18 mouse cellular contexts compared by ENCODE assay signal in the genomic region with DNA sequence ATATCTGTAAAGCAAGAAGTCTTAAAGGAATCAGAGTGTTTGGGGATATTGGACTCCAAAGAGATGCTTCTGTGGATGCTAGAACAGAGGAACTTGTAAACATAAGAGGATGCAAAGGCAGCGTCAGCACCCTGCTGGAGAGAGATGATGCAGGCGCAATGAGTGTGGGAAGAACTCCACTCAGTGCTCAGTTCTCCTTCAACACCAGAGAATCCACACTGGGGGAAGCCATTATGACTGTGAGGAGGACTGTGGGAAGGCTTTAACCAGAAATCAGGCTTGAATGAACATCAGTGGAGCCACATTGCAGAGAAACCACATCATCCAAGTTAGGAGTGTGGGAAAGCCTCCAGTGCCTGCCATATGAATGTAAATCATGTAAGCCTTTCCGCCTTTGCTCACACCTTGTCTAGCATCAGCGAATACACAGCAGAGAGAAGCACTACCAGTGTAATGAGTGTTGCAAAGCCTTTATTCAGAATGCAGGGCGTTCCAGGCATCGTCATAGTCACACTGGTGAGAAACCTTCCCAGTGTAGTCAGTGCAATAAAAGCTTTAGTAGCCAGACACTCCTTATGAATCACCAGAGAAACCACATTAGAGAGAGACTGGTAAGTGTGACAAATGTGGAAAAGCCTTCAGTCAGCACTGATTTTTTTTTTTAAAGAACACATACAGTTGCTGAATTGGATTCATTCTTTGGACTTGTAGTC. TPM values are rescaled to one million over a fixed set of nuclear protein-coding genes. Genes with fewer than 3 reads are reported as not detected.
A peak's percentile ranks its signal among the peaks of the same experiment; 100 is the strongest.
DNase-seq lines count a peak whose midpoint lies in the region; ATAC-seq lines count a peak whose summit lies in the region.
"Had no signal": no experiment of that assay in that cellular context is flagged by ENCODE, and none has a peak within 500 bp of the region (broad histone marks: within the 10 kb centered on the region; RNA-seq: fewer than 3 reads in every experiment).

No protein-coding gene starts in this region.

- H3K4me1 ChIP-seq in liver, embryonic 12.5 days = peaks cover 77% of the 10 kb centered on the region
- peaks cover 24% of the 10 kb centered on the region for H3K4me1 ChIP-seq in liver, embryonic 11.5 days (replicated peaks; ENCODE audit: control insufficient read depth, insufficient read depth, low read length)
- peaks cover 7% of the 10 kb centered on the region; the same call in 1 of the 2 replicates for H3K4me1 ChIP-seq in stomach, embryonic 16.5 days (ENCODE audit: control insufficient read depth, insufficient read depth, low read length)
- H3K4me1 ChIP-seq: embryonic facial prominence, embryonic 12.5 days; hindbrain, embryonic 13.5 days; limb, embryonic 15.5 days had no signal

- no peaks in the 10 kb centered on the region for H3K27me3 ChIP-seq in liver, embryonic 12.5 days (replicated peaks)
- no peaks in the 10 kb centered on the region for H3K27me3 ChIP-seq in liver, embryonic 11.5 days (replicated peaks; ENCODE audit: control insufficient read depth, insufficient read depth, low read length)
- H3K27me3 ChIP-seq in stomach, embryonic 16.5 days (ENCODE audit: control insufficient read depth, insufficient read depth, low read length) = no peaks in the 10 kb centered on the region
- H3K27me3 ChIP-seq: embryonic facial prominence, embryonic 12.5 days; hindbrain, embryonic 13.5 days; limb, embryonic 15.5 days; megakaryocyte, embryonic 14.5 days had no signal

- peak overlapping the region; percentile 62 for H3K27ac ChIP-seq in liver, embryonic 12.5 days
- no peak overlapping the region for H3K27ac ChIP-seq in liver, embryonic 11.5 days (ENCODE audit: low read depth, low read length)
- H3K27ac ChIP-seq in stomach, embryonic 16.5 days (ENCODE audit: low read length) = peak overlapping the region; percentile 56
- H3K27ac ChIP-seq: embryonic facial prominence, embryonic 12.5 days; hindbrain, embryonic 13.5 days; limb, embryonic 15.5 days had no signal

- no peaks in the 10 kb centered on the region for H3K36me3 ChIP-seq in liver, embryonic 12.5 days
- no peaks in the 10 kb centered on the region for H3K36me3 ChIP-seq in liver, embryonic 11.5 days (ENCODE audit: control insufficient read depth, insufficient read depth, low read length)
- no peaks in the 10 kb centered on the region for H3K36me3 ChIP-seq in stomach, embryonic 16.5 days (ENCODE audit: control insufficient read depth, insufficient read depth, low read length)
- H3K36me3 ChIP-seq: embryonic facial prominence, embryonic 12.5 days; hindbrain, embryonic 13.5 days; limb, embryonic 15.5 days had no signal

- H3K9ac ChIP-seq in liver, embryonic 12.5 days = no peak overlapping the region
- H3K9ac ChIP-seq in liver, embryonic 11.5 days (ENCODE audit: low read depth, low read length) = no peak overlapping the region
- no peak overlapping the region for H3K9ac ChIP-seq in stomach, embryonic 16.5 days (ENCODE audit: low read length)
- H3K9ac ChIP-seq: embryonic facial prominence, embryonic 12.5 days; hindbrain, embryonic 13.5 days; limb, embryonic 15.5 days had no signal

- WGBS in liver, embryonic 12.5 days (ENCODE audit: insufficient replicate concordance) = 81% methylated on average over 6 of the region's 6 CpGs
- 79% methylated on average over 6 of the region's 6 CpGs for WGBS in liver, embryonic 11.5 days
- 75% methylated on average over 6 of the region's 6 CpGs for WGBS in stomach, embryonic 16.5 days

- no peak overlapping the region for H3K4me2 ChIP-seq in liver, embryonic 12.5 days
- H3K4me2 ChIP-seq in liver, embryonic 11.5 days = no peak overlapping the region
- H3K4me2 ChIP-seq in stomach, embryonic 16.5 days (ENCODE audit: low read depth, low read length) = no peak overlapping the region
- H3K4me2 ChIP-seq: embryonic facial prominence, embryonic 12.5 days; hindbrain, embryonic 13.5 days; limb, embryonic 15.5 days had no signal

- no peaks in the 10 kb centered on the region for H3K9me3 ChIP-seq in liver, embryonic 12.5 days (replicated peaks)
- H3K9me3 ChIP-seq in liver, embryonic 11.5 days (ENCODE audit: control insufficient read depth, low read length) = no peaks in the 10 kb centered on the region
- no peaks in the 10 kb centered on the region for H3K9me3 ChIP-seq in stomach, embryonic 16.5 days (replicated peaks; ENCODE audit: control insufficient read depth, low read length)
- H3K9me3 ChIP-seq: embryonic facial prominence, embryonic 12.5 days; hindbrain, embryonic 13.5 days; limb, embryonic 15.5 days; megakaryocyte, embryonic 14.5 days had no signal

- no peak for DNase-seq in liver, embryonic 11.5 days (ENCODE audit: low spot score)
- DNase-seq in MN1 (ENCODE audit: low spot score) = peak; percentile 15
- DNase-seq in induced T-regulatory cell, adult 2 months (ENCODE audit: low read depth) = peak; percentile 42
- DNase-seq in layer of hippocampus, adult 8-10 months (ENCODE audit: low spot score in 2 of 2) = no peak
- DNase-seq in urinary bladder, adult 18-20 months (ENCODE audit: low spot score in 2 of 2) = no peak
- DNase-seq: adrenal gland, adult 8-10 months; cerebellum, adult 8-10 months; gastrocnemius, postnatal 14 days; kidney, adult 8-10 months; kidney, postnatal 36 days; lung, postnatal 10 days had no signal

- H3K4me3 ChIP-seq in liver, embryonic 12.5 days = no peak overlapping the region
- no peak overlapping the region for H3K4me3 ChIP-seq in liver, embryonic 11.5 days (ENCODE audit: low read depth, low read length)
- H3K4me3 ChIP-seq in stomach, embryonic 16.5 days (replicated peaks; ENCODE audit: low read length) = no peak overlapping the region
- H3K4me3 ChIP-seq: embryonic facial prominence, embryonic 12.5 days; hindbrain, embryonic 13.5 days; limb, embryonic 15.5 days; megakaryocyte, embryonic 14.5 days had no signal

- no peak for ATAC-seq in liver, embryonic 12.5 days
- no peak for ATAC-seq in liver, embryonic 11.5 days (replicated peaks; ENCODE audit: low FRiP score)
- ATAC-seq in stomach, embryonic 16.5 days (ENCODE audit: insufficient read depth, low FRiP score) = peak; percentile 30; the same call in 1 of the 2 replicates
- ATAC-seq: midbrain, embryonic 16.5 days had no signal

RNA-seq across cellular contexts. Expression of gene Zkscan3, which starts 14.9 kb away (rescaled TPM):
- 34.8 and 36.2 TPM in 2 replicates for polyA plus RNA-seq in liver, embryonic 12.5 days (2016; fragmentation: Nextera tagmentation; extraction: Ambion mirVana)
- 49.7 and 53.4 TPM in 2 replicates for polyA plus RNA-seq in liver, embryonic 11.5 days (2014; fragmentation: Nextera tagmentation; extraction: Ambion mirVana)
- polyA plus RNA-seq in stomach, embryonic 16.5 days (2015; fragmentation: Nextera tagmentation; extraction: Ambion mirVana) = 66.8 and 73.7 TPM in 2 replicates
- total RNA-seq in layer of hippocampus, adult 8-10 months (2022) = 10 to 100 TPM; 38.0 to 47.9 (median 44.9) TPM

RNA-seq across cellular contexts. Expression of gene Pgbd1, which starts 23.4 kb away (rescaled TPM):
- 1.6 and 2.1 TPM in 2 replicates for polyA plus RNA-seq in liver, embryonic 12.5 days (2016; fragmentation: Nextera tagmentation; extraction: Ambion mirVana)
- 2.4 and 2.8 TPM in 2 replicates for polyA plus RNA-seq in liver, embryonic 11.5 days (2014; fragmentation: Nextera tagmentation; extraction: Ambion mirVana)
- polyA plus RNA-seq in stomach, embryonic 16.5 days (2015; fragmentation: Nextera tagmentation; extraction: Ambion mirVana) = 2.3 and 2.4 TPM in 2 replicates
- 1 to 10 TPM; 1.4 to 2.5 (median 1.8) TPM for total RNA-seq in layer of hippocampus, adult 8-10 months (2022)

RNA-seq across cellular contexts. Expression of gene Zscan26, which starts 36.1 kb away (rescaled TPM):
- polyA plus RNA-seq in liver, embryonic 12.5 days (2016; fragmentation: Nextera tagmentation; extraction: Ambion mirVana) = 9.1 and 10.4 TPM in 2 replicates
- 13.5 and 16.6 TPM in 2 replicates for polyA plus RNA-seq in liver, embryonic 11.5 days (2014; fragmentation: Nextera tagmentation; extraction: Ambion mirVana)
- polyA plus RNA-seq in stomach, embryonic 16.5 days (2015; fragmentation: Nextera tagmentation; extraction: Ambion mirVana) = 27.1 and 30.3 TPM in 2 replicates
- 10 to 100 TPM; 50.7 to 68.4 (median 61.0) TPM for total RNA-seq in layer of hippocampus, adult 8-10 months (2022)

RNA-seq across cellular contexts. Expression of gene Nkapl, which starts 50.9 kb away (rescaled TPM):
- polyA plus RNA-seq in liver, embryonic 12.5 days (2016; fragmentation: Nextera tagmentation; extraction: Ambion mirVana) = 0.43 and 0.78 TPM in 2 replicates
- 1.1 and 1.5 TPM in 2 replicates for polyA plus RNA-seq in liver, embryonic 11.5 days (2014; fragmentation: Nextera tagmentation; extraction: Ambion mirVana)
- 1.3 and 1.6 TPM in 2 replicates for polyA plus RNA-seq in stomach, embryonic 16.5 days (2015; fragmentation: Nextera tagmentation; extraction: Ambion mirVana)
- total RNA-seq in layer of hippocampus, adult 8-10 months (2022) = 1 to 10 TPM; 1.3 to 1.6 (median 1.4) TPM

RNA-seq across cellular contexts. Expression of gene Zscan12, which starts 54.8 kb away (rescaled TPM):
- 5.5 and 5.8 TPM in 2 replicates for polyA plus RNA-seq in liver, embryonic 12.5 days (2016; fragmentation: Nextera tagmentation; extraction: Ambion mirVana)
- 10.2 and 12.0 TPM in 2 replicates for polyA plus RNA-seq in liver, embryonic 11.5 days (2014; fragmentation: Nextera tagmentation; extraction: Ambion mirVana)
- polyA plus RNA-seq in stomach, embryonic 16.5 days (2015; fragmentation: Nextera tagmentation; extraction: Ambion mirVana) = 8.6 and 9.6 TPM in 2 replicates
- total RNA-seq in layer of hippocampus, adult 8-10 months (2022) = 10 to 100 TPM in 1 of 4 experiments, 1 to 10 TPM in 3; 8.1 to 10.1 (median 8.5) TPM

Comparison
In these comparisons a context has a peak if more than half of its experiments do, and no peak if none do; other contexts are left out.
1. DNase-seq: peak in MN1 (single experiment) and induced T-regulatory cell, adult 2 months (single experiment); none in liver, embryonic 11.5 days (single experiment), layer of hippocampus, adult 8-10 months (0 of 2) and urinary bladder, adult 18-20 months (0 of 2).